Mouse (Mus musculus): ENCODE measurements around the gene Sesn1. TPM values are rescaled to one million over a fixed set of nuclear protein-coding genes. Genes with fewer than 3 reads are reported as not detected.

Gene Sesn1
- polyA plus RNA-seq, 1 experiment from 2014 or later = 35.3 TPM

GRCm38 (mm10) chr10:41907950-41908349, 98.2 kb downstream of the Sesn1 start:
- DNase-seq (ENCODE audit: low spot score) = no peak
- Histone ChIP-seq H3K36me3 (ENCODE audit: insufficient read depth, low read length) (peaks cover 28% of the 10 kb centered on the region), H3K4me3 (replicated peaks; ENCODE audit: low read depth, low read length) (no peak overlapping the region), H3K4me2 (ENCODE audit: low read length) (no peak overlapping the region), H3K27me3 (ENCODE audit: insufficient read depth, low read length) (no peaks in the 10 kb centered on the region), H3K9ac (ENCODE audit: low read depth, low read length) (no peak overlapping the region), H3K27ac (no peak overlapping the region), H3K9me3 (replicated peaks; ENCODE audit: low read length) (no peaks in the 10 kb centered on the region), H3K4me1 (replicated peaks; ENCODE audit: insufficient read depth, low read length) (no peaks in the 10 kb centered on the region)
- ATAC-seq (replicated peaks; ENCODE audit: low FRiP score, low read depth) = no peak
- TF ChIP-seq CTCF (IDR thresholded peaks at IDR 0.05; ENCODE audit: low read depth) = no peak
- 69% methylated on average over 4 of the region's 4 CpGs for WGBS

- Histone ChIP-seq H3K4me3 (replicated peaks; ENCODE audit: low read depth, low read length) (no peak overlapping the region), H3K9ac (ENCODE audit: low read depth, low read length) (no peak overlapping the region), H3K27ac (no peak overlapping the region), H3K4me1 (replicated peaks; ENCODE audit: insufficient read depth, low read length) (no peaks in the 10 kb centered on the region), H3K4me2 (ENCODE audit: low read length) (no peak overlapping the region), H3K9me3 (replicated peaks; ENCODE audit: low read length) (no peaks in the 10 kb centered on the region), H3K36me3 (ENCODE audit: insufficient read depth, low read length) (peaks cover 21% of the 10 kb centered on the region), H3K27me3 (ENCODE audit: insufficient read depth, low read length) (no peaks in the 10 kb centered on the region)
- no peak for DNase-seq (ENCODE audit: low spot score)
- no peak for TF ChIP-seq CTCF (IDR thresholded peaks at IDR 0.05; ENCODE audit: low read depth)
- 59% methylated on average over 6 of the region's 6 CpGs for WGBS
- no peak for ATAC-seq (replicated peaks; ENCODE audit: low FRiP score, low read depth)
Observed at GRCm38 (mm10) chr10:41908899-41909298, 99.2 kb downstream of the Sesn1 start.

- no peak for ATAC-seq (replicated peaks; ENCODE audit: low FRiP score, low read depth)
- Histone ChIP-seq H3K4me2 (ENCODE audit: low read length) (no peak overlapping the region), H3K4me3 (replicated peaks; ENCODE audit: low read depth, low read length) (no peak overlapping the region), H3K27ac (no peak overlapping the region), H3K9ac (ENCODE audit: low read depth, low read length) (no peak overlapping the region), H3K27me3 (ENCODE audit: insufficient read depth, low read length) (no peaks in the 10 kb centered on the region), H3K4me1 (replicated peaks; ENCODE audit: insufficient read depth, low read length) (no peaks in the 10 kb centered on the region), H3K36me3 (ENCODE audit: insufficient read depth, low read length) (peaks cover 2% of the 10 kb centered on the region; the same call in 1 of the 2 replicates), H3K9me3 (replicated peaks; ENCODE audit: low read length) (no peaks in the 10 kb centered on the region)
- WGBS = 93% methylated on average over 8 of the region's 8 CpGs
- no peak for TF ChIP-seq CTCF (IDR thresholded peaks at IDR 0.05; ENCODE audit: low read depth)
- no peak for DNase-seq (ENCODE audit: low spot score)
Observed at GRCm38 (mm10) chr10:41912290-41912994, 102.7 kb downstream of the Sesn1 start.

GRCm38 (mm10) chr10:41926726-41927125, 117.0 kb downstream of the Sesn1 start:
- Histone ChIP-seq H3K4me3 (replicated peaks; ENCODE audit: low read depth, low read length) (no peak overlapping the region), H3K36me3 (ENCODE audit: insufficient read depth, low read length) (no peaks in the 10 kb centered on the region), H3K4me1 (replicated peaks; ENCODE audit: insufficient read depth, low read length) (no peaks in the 10 kb centered on the region), H3K4me2 (ENCODE audit: low read length) (no peak overlapping the region), H3K9me3 (replicated peaks; ENCODE audit: low read length) (no peaks in the 10 kb centered on the region), H3K27ac (no peak overlapping the region), H3K27me3 (ENCODE audit: insufficient read depth, low read length) (no peaks in the 10 kb centered on the region), H3K9ac (ENCODE audit: low read depth, low read length) (no peak overlapping the region)
- TF ChIP-seq CTCF (IDR thresholded peaks at IDR 0.05; ENCODE audit: low read depth) = no peak
- WGBS = 90% methylated on average over 14 of the region's 14 CpGs
- DNase-seq (ENCODE audit: low spot score) (no peak), ATAC-seq (replicated peaks; ENCODE audit: low FRiP score, low read depth) (no peak)

GRCm38 (mm10) chr10:41930966-41931365, 121.2 kb downstream of the Sesn1 start:
- H3K9ac ChIP-seq (ENCODE audit: low read depth, low read length) = no peak overlapping the region
- H3K27me3 ChIP-seq (ENCODE audit: insufficient read depth, low read length) = no peaks in the 10 kb centered on the region
- ATAC-seq (replicated peaks; ENCODE audit: low FRiP score, low read depth) (no peak), DNase-seq (ENCODE audit: low spot score) (peak; percentile 50)
- H3K36me3 ChIP-seq (ENCODE audit: insufficient read depth, low read length) = no peaks in the 10 kb centered on the region
- peaks cover 16% of the 10 kb centered on the region for H3K4me1 ChIP-seq (replicated peaks; ENCODE audit: insufficient read depth, low read length)
- H3K4me3 ChIP-seq (replicated peaks; ENCODE audit: low read depth, low read length) = no peak overlapping the region
- H3K27ac ChIP-seq = no peak overlapping the region
- 35% methylated on average over 4 of the region's 4 CpGs for WGBS
- TF ChIP-seq CTCF (IDR thresholded peaks at IDR 0.05; ENCODE audit: low read depth) = no peak
- H3K4me2 ChIP-seq (ENCODE audit: low read length) = no peak overlapping the region
- H3K9me3 ChIP-seq (replicated peaks; ENCODE audit: low read length) = no peaks in the 10 kb centered on the region

GRCm38 (mm10) chr10:41931962-41932361, 122.2 kb downstream of the Sesn1 start:
- Histone ChIP-seq H3K27me3 (ENCODE audit: insufficient read depth, low read length) (no peaks in the 10 kb centered on the region), H3K9ac (ENCODE audit: low read depth, low read length) (no peak overlapping the region), H3K4me3 (replicated peaks; ENCODE audit: low read depth, low read length) (no peak overlapping the region), H3K36me3 (ENCODE audit: insufficient read depth, low read length) (no peaks in the 10 kb centered on the region), H3K9me3 (replicated peaks; ENCODE audit: low read length) (no peaks in the 10 kb centered on the region), H3K27ac (no peak overlapping the region), H3K4me2 (ENCODE audit: low read length) (no peak overlapping the region), H3K4me1 (replicated peaks; ENCODE audit: insufficient read depth, low read length) (peaks cover 19% of the 10 kb centered on the region)
- no peak for TF ChIP-seq CTCF (IDR thresholded peaks at IDR 0.05; ENCODE audit: low read depth)
- ATAC-seq (replicated peaks; ENCODE audit: low FRiP score, low read depth) = no peak
- WGBS = 71% methylated on average over 12 of the region's 12 CpGs
- no peak for DNase-seq (ENCODE audit: low spot score)

- ATAC-seq (replicated peaks; ENCODE audit: low FRiP score, low read depth) (no peak), DNase-seq (ENCODE audit: low spot score) (no peak)
- no peak overlapping the region for H3K27ac ChIP-seq
- no peaks in the 10 kb centered on the region for H3K9me3 ChIP-seq (replicated peaks; ENCODE audit: low read length)
- no peak overlapping the region for H3K4me2 ChIP-seq (ENCODE audit: low read length)
- H3K9ac ChIP-seq (ENCODE audit: low read depth, low read length) = no peak overlapping the region
- H3K4me1 ChIP-seq (replicated peaks; ENCODE audit: insufficient read depth, low read length) = peaks cover 19% of the 10 kb centered on the region
- 67% methylated on average over 5 of the region's 5 CpGs for WGBS
- TF ChIP-seq CTCF (IDR thresholded peaks at IDR 0.05; ENCODE audit: low read depth) = no peak
- H3K4me3 ChIP-seq (replicated peaks; ENCODE audit: low read depth, low read length) = no peak overlapping the region
- H3K27me3 ChIP-seq (ENCODE audit: insufficient read depth, low read length) = no peaks in the 10 kb centered on the region
- no peaks in the 10 kb centered on the region for H3K36me3 ChIP-seq (ENCODE audit: insufficient read depth, low read length)
Observed at GRCm38 (mm10) chr10:41932943-41933342, 123.2 kb downstream of the Sesn1 start.

Measured in kidney, postnatal 0 days (tissue).